ENCODE assay signal across 13 mouse cellular contexts in genomic region chr17:17587333-17588047, GRCm38 (mm10). TPM values are rescaled to one million over a fixed set of nuclear protein-coding genes. Genes with fewer than 3 reads are reported as not detected.
DNase-seq lines count a peak whose midpoint lies in the region; ATAC-seq and TF ChIP-seq lines count a peak whose summit lies in the region.
"Had no signal": no experiment of that assay in that cellular context is flagged by ENCODE, and none has a peak within 500 bp of the region (broad histone marks: within the 10 kb centered on the region; RNA-seq: fewer than 3 reads in every experiment).

No protein-coding gene starts in this region.

- H3K36me3 ChIP-seq in liver, embryonic 15.5 days (replicated peaks), result no peaks in the 10 kb centered on the region
- no peaks in the 10 kb centered on the region for H3K36me3 ChIP-seq in spleen, adult 2 months (ENCODE audit: control insufficient read depth, insufficient read depth, low read length)
- H3K36me3 ChIP-seq: embryonic facial prominence, embryonic 12.5 days had no signal

- no peak overlapping the region for H3K4me3 ChIP-seq in left cerebral cortex, adult 2 months
- H3K4me3 ChIP-seq in bone marrow, adult 2 months (replicated peaks; ENCODE audit: control insufficient read depth, low read depth, low read length), result no peak overlapping the region
- H3K4me3 ChIP-seq in liver, embryonic 15.5 days (replicated peaks), result no peak overlapping the region
- H3K4me3 ChIP-seq in spleen, adult 2 months (ENCODE audit: extremely low read depth, insufficient read depth, insufficient read length), result peak overlapping the region; percentile 31
- H3K4me3 ChIP-seq: embryonic facial prominence, embryonic 12.5 days; forebrain, embryonic 13.5 days had no signal

- no peak for TF ChIP-seq CTCF in left cerebral cortex, adult 2 months (IDR thresholded peaks at IDR 0.05)
- TF ChIP-seq CTCF in bone marrow, adult 2 months (IDR thresholded peaks at IDR 0.05; ENCODE audit: control insufficient read depth, insufficient read depth, low read length), result no peak
- no peak for TF ChIP-seq CTCF in spleen, adult 2 months (IDR thresholded peaks at IDR 0.05; ENCODE audit: extremely low read depth, insufficient read depth, insufficient read length, insufficient replicate concordance)

- intact Hi-C loops in left cerebral cortex, adult 2 months (cut with DNase I), result loop anchor here (5.0 kb wide), 1 partner anchor 35 kb away; no protein-coding TSS in a partner anchor
- intact Hi-C loops in left cerebral cortex, postnatal 4 days (cut with DNase I), result no loop called here

- 4% methylated on average over 7 of the region's 7 CpGs for WGBS in bone marrow, adult 2 months
- 25% methylated on average over 7 of the region's 7 CpGs for WGBS in liver, embryonic 15.5 days (ENCODE audit: insufficient replicate concordance)
- 12% methylated on average over 7 of the region's 7 CpGs for WGBS in spleen, adult 2 months

- H3K27me3 ChIP-seq in liver, embryonic 15.5 days, result no peaks in the 10 kb centered on the region
- no peaks in the 10 kb centered on the region for H3K27me3 ChIP-seq in spleen, adult 2 months (ENCODE audit: control insufficient read depth, insufficient read depth, low read length)
- H3K27me3 ChIP-seq: embryonic facial prominence, embryonic 12.5 days; forebrain, embryonic 13.5 days had no signal

- H3K9me3 ChIP-seq in liver, embryonic 15.5 days (replicated peaks), result no peaks in the 10 kb centered on the region
- H3K9me3 ChIP-seq: embryonic facial prominence, embryonic 12.5 days; forebrain, embryonic 13.5 days had no signal

- no peak overlapping the region for H3K9ac ChIP-seq in liver, embryonic 15.5 days
- H3K9ac ChIP-seq: embryonic facial prominence, embryonic 12.5 days; forebrain, embryonic 13.5 days had no signal

- peak; percentile 31; the same call in 1 of the 2 replicates for ATAC-seq in liver, embryonic 15.5 days (ENCODE audit: insufficient read depth)
- ATAC-seq: forebrain, embryonic 13.5 days; hindbrain, embryonic 16.5 days had no signal

- H3K27ac ChIP-seq in left cerebral cortex, adult 2 months, result peak overlapping the region; percentile 34; the same call in 1 of the 2 replicates
- H3K27ac ChIP-seq in bone marrow, adult 2 months (ENCODE audit: control insufficient read depth, insufficient read depth, low read depth, low read length, poor library complexity), result peak overlapping the region; percentile 91
- 0 out of 2 replicates have a peak overlapping the region, but pooled peaks have one; percentile 21 for H3K27ac ChIP-seq in liver, embryonic 15.5 days (replicated peaks)
- H3K27ac ChIP-seq in spleen, adult 2 months (ENCODE audit: insufficient read depth, low read length), result peak overlapping the region; percentile 91
- H3K27ac ChIP-seq: embryonic facial prominence, embryonic 12.5 days; forebrain, embryonic 13.5 days had no signal

- no peak for DNase-seq in left cerebral cortex, adult 2 months (ENCODE audit: extremely low spot score in 1 of 2, low spot score in 2 of 2)
- DNase-seq in left cerebral cortex, postnatal 4 days, result no peak
- DNase-seq in spleen, adult 2 months (ENCODE audit: low read depth in 1 of 2, low spot score in 2 of 2), result peak; percentile 55 to 67
- DNase-seq in adipocyte (ENCODE audit: low spot score), result no peak
- no peak for DNase-seq in kidney, adult 8-10 months
- DNase-seq: gastrocnemius, postnatal 25 days; retina, postnatal 1 day; thymus, postnatal 36 days had no signal

- peaks cover 5% of the 10 kb centered on the region for H3K4me1 ChIP-seq in bone marrow, adult 2 months (ENCODE audit: control insufficient read depth, insufficient read depth, low read length)
- H3K4me1 ChIP-seq in liver, embryonic 15.5 days (replicated peaks), result peaks cover 14% of the 10 kb centered on the region
- peaks cover 23% of the 10 kb centered on the region for H3K4me1 ChIP-seq in spleen, adult 2 months (ENCODE audit: control insufficient read depth, insufficient read depth, insufficient read length)
- H3K4me1 ChIP-seq: embryonic facial prominence, embryonic 12.5 days; forebrain, embryonic 13.5 days had no signal

- TF ChIP-seq POLR2A in bone marrow, adult 2 months (IDR thresholded peaks at IDR 0.05; ENCODE audit: borderline replicate concordance, control insufficient read depth, low read depth, low read length), result no peak
- no peak for TF ChIP-seq POLR2A in spleen, adult 2 months (IDR thresholded peaks at IDR 0.05; ENCODE audit: low read depth, low read length)

- H3K4me2 ChIP-seq in liver, embryonic 15.5 days, result no peak overlapping the region
- H3K4me2 ChIP-seq: embryonic facial prominence, embryonic 12.5 days; forebrain, embryonic 13.5 days had no signal

RNA-seq across cellular contexts. Expression of gene Lnpep, which starts 37.4 kb away (rescaled TPM):
- total RNA-seq in left cerebral cortex, adult 2 months (2021), result 100 to 1,000 TPM; 101 to 126 TPM
- total RNA-seq in left cerebral cortex, postnatal 4 days (2021), result 10 to 100 TPM; 48.2 to 57.5 TPM
- 9.7 and 14.3 TPM in 2 replicates for polyA plus RNA-seq in bone marrow, adult 2 months (2011; ENCODE audit: insufficient read depth, insufficient read length, low replicate concordance, missing spikeins)
- polyA plus RNA-seq in liver, embryonic 15.5 days (2015; fragmentation: Nextera tagmentation; extraction: Ambion mirVana), result 2.8 and 2.9 TPM in 2 replicates
- polyA plus RNA-seq in spleen, adult 2 months (2012; rRNA removed), result 7.3 and 7.4 TPM in 2 replicates

Comparison
In these comparisons a context has a peak if more than half of its experiments do, and no peak if none do; other contexts are left out.
1. DNase-seq: peak in spleen, adult 2 months (2 of 2); none in left cerebral cortex, adult 2 months (0 of 2), left cerebral cortex, postnatal 4 days (single experiment), adipocyte (single experiment) and kidney, adult 8-10 months (0 of 2).
2. H3K27ac ChIP-seq: peak in every context shown above with its lines; median percentile 91 in bone marrow, adult 2 months; 91 in spleen, adult 2 months; 34 in left cerebral cortex, adult 2 months; 21 in liver, embryonic 15.5 days.